Mouse (Mus musculus) hindbrain, embryonic 14.5 days (tissue): ENCODE data around the gene Snx30. TPM values are rescaled to one million over a fixed set of nuclear protein-coding genes. Genes with fewer than 3 reads are reported as not detected.

Source experiments
- ATAC-seq: fragments of 200-750 bp; cut with Nextera tagmentation; 2 replicates; pipeline ENCODE4 v1.8.0; 2017; ENCODE audit warnings: moderate number of reproducible peaks, mild to moderate bottlenecking, moderate TSS enrichment, moderate library complexity; ENCODE audit not compliant: low FRiP score
- DNase-seq: peaks from one replicate; pipeline ENCODE4 v3.0.0-alpha.2; 2015; ENCODE audit warnings: low spot score
- H3K27ac ChIP-seq: fragments of 300-500 bp; sonication (generic); 2 replicates; pipeline ENCODE4 v1.5.1; 2014; ENCODE audit warnings: mild to moderate bottlenecking, moderate library complexity
- H3K27me3 ChIP-seq: fragments of 300-500 bp; sonication (generic); 2 replicates; pipeline ENCODE4 v1.6.1; 2014; ENCODE audit warnings: mild to moderate bottlenecking, low read length, mixed read lengths; ENCODE audit not compliant: control insufficient read depth, insufficient read depth
- H3K36me3 ChIP-seq: fragments of 300-500 bp; sonication (generic); replicated peaks from 2 replicates; pipeline ENCODE4 v1.6.1; 2014; ENCODE audit not compliant: control insufficient read depth, insufficient read depth
- H3K4me1 ChIP-seq: fragments of 300-500 bp; sonication (generic); replicated peaks from 2 replicates; pipeline ENCODE4 v1.6.1; 2014; ENCODE audit warnings: antibody characterized with exemption, low read length, mixed read lengths; ENCODE audit not compliant: control insufficient read depth, insufficient read depth
- H3K4me2 ChIP-seq: fragments of 300-500 bp; sonication (generic); replicated peaks from 2 replicates; pipeline ENCODE4 v1.6.1; 2014; ENCODE audit warnings: mild to moderate bottlenecking, moderate library complexity
- H3K4me3 ChIP-seq: fragments of 300-500 bp; sonication (generic); replicated peaks from 2 replicates; pipeline ENCODE4 v1.5.1; 2014; ENCODE audit warnings: mild to moderate bottlenecking, low read length
- H3K9ac ChIP-seq: fragments of 300-500 bp; sonication (generic); 2 replicates; pipeline ENCODE4 v1.6.1; 2014
- H3K9me3 ChIP-seq: fragments of 300-500 bp; sonication (generic); 2 replicates; pipeline ENCODE4 v1.6.1; 2016; ENCODE audit warnings: low read length; ENCODE audit not compliant: control insufficient read depth
- WGBS: fragments of 180-500 bp; shearing (Covaris S2); extraction: QIAGEN DNeasy Blood & Tissue Kit; methylation state at CpG from one replicate; pipeline ENCODE4 v1.1.7; 2014; 5-methylcytosine and 5-hydroxymethylcytosine counted together
- polyA plus RNA-seq: library from polyadenylated mRNA; unstranded; fragments of >200 nt; fragmentation: Nextera tagmentation; extraction: Ambion mirVana; gene quantifications from 2 replicates; pipeline ENCODE4 v1.2.1, GENCODE M21; 2014

The Snx30 gene
- polyA plus RNA-seq, 1 experiment from 2014 or later, result 21.9 TPM

GRCm38 (mm10) chr4:59873240-59873639 lies 67.6 kb downstream of the Snx30 start:
- WGBS, result 28% methylated on average over 6 of the region's 6 CpGs
- Histone ChIP-seq H3K27me3 (no peaks in the 10 kb centered on the region), H3K4me2 (no peak overlapping the region), H3K4me1 (no peaks in the 10 kb centered on the region), H3K4me3 (no peak overlapping the region), H3K36me3 (no peaks in the 10 kb centered on the region), H3K9me3 (no peaks in the 10 kb centered on the region), H3K27ac (no peak overlapping the region), H3K9ac (no peak overlapping the region)
- DNase-seq (no peak), ATAC-seq (no peak)

DNA sequence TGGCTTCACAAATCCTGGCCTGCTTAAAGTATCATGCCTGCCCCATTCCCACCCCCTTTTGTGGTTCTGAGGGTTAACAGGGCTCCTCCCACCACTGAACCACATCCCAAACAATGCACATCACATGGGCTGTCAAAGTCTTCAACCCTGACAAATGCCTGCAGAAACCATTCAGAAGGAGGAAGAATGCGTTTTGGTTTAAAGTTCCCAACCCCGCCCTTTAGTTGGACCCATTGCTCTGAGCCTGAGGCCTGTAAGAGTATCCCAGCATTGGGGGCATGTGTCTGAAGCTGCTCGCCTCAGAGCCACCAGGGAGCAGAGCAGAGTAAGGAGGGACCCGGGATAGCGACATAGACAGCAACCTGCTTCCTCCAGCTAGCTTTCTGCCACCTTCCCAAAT lies 68.2 kb downstream of the Snx30 start:
- Histone ChIP-seq H3K9me3 (no peaks in the 10 kb centered on the region), H3K4me3 (no peak overlapping the region), H3K36me3 (no peaks in the 10 kb centered on the region), H3K9ac (no peak overlapping the region), H3K27me3 (no peaks in the 10 kb centered on the region), H3K4me1 (no peaks in the 10 kb centered on the region), H3K27ac (no peak overlapping the region), H3K4me2 (no peak overlapping the region)
- 18% methylated on average over 5 of the region's 5 CpGs for WGBS
- DNase-seq (no peak), ATAC-seq (no peak)

- Histone ChIP-seq H3K4me2 (no peak overlapping the region), H3K36me3 (peaks cover 14% of the 10 kb centered on the region; the same call in 1 of the 2 replicates), H3K4me1 (no peaks in the 10 kb centered on the region), H3K4me3 (no peak overlapping the region), H3K9ac (no peak overlapping the region), H3K27me3 (no peaks in the 10 kb centered on the region), H3K27ac (peak overlapping the region; percentile 18; the same call in 1 of the 2 replicates), H3K9me3 (no peaks in the 10 kb centered on the region)
- no peak for DNase-seq
- ATAC-seq, result no peak
- WGBS, result 73% methylated on average over 6 of the region's 6 CpGs
Measured at GRCm38 (mm10) chr4:59876570-59876969, 70.9 kb downstream of the Snx30 start.

DNA sequence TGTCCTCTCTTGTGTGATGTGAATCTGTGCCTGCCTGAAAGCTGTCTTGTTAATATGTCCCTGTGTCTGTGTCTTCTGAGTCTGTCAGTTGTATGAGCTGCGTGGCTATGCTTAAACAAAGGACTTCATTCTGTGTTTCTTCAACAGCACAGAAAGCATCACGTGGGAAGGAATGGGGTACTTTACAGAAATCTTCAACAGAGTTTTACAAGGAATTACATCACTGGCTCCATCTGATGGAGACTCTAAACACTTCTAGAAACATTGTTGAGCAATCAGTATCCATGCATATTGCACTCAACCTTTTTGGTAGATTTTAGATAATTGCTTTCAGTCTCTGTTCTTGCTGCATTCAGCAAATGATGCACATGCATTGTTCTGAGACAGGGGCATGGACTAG lies 71.4 kb downstream of the Snx30 start:
- 66% methylated on average over 2 of the region's 2 CpGs for WGBS
- H3K27ac ChIP-seq, result peak overlapping the region; percentile 18; the same call in 1 of the 2 replicates
- H3K27me3 ChIP-seq, result no peaks in the 10 kb centered on the region
- no peak overlapping the region for H3K9ac ChIP-seq
- no peak for ATAC-seq
- H3K36me3 ChIP-seq, result peaks cover 17% of the 10 kb centered on the region; the same call in 1 of the 2 replicates
- no peak overlapping the region for H3K4me3 ChIP-seq
- H3K4me1 ChIP-seq, result no peaks in the 10 kb centered on the region
- no peak overlapping the region for H3K4me2 ChIP-seq
- no peaks in the 10 kb centered on the region for H3K9me3 ChIP-seq
- DNase-seq, result no peak

- H3K4me3 ChIP-seq, result no peak overlapping the region
- WGBS, result 97% methylated on average over 8 of the region's 8 CpGs
- H3K4me2 ChIP-seq, result no peak overlapping the region
- no peaks in the 10 kb centered on the region for H3K4me1 ChIP-seq
- H3K27ac ChIP-seq, result no peak overlapping the region
- H3K9me3 ChIP-seq, result no peaks in the 10 kb centered on the region
- H3K9ac ChIP-seq, result no peak overlapping the region
- ATAC-seq (no peak), DNase-seq (no peak)
- H3K27me3 ChIP-seq, result no peaks in the 10 kb centered on the region
- peaks cover 20% of the 10 kb centered on the region for H3K36me3 ChIP-seq
Measured at GRCm38 (mm10) chr4:59878595-59878994, 73.0 kb downstream of the Snx30 start.

DNA sequence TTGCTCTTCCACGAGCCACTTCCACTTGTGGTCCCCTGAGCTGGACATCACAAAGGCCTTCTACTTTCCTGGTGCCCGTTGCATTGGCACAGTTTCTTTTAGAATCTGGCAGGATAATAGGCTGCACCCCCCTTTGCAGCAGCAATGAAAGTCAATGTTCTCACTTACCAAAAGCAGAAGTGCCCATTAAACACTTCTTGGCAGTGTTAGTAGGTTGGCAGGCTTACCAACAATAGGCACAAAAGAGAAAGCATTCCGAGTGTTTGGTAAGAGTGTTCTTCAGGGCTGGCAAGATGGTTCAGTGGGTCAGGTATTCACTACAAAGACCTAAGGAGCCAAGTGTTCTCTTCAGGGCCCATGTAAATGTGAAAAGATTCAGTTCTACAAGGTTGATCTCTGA lies 73.8 kb downstream of the Snx30 start:
- ATAC-seq, result no peak

GRCm38 (mm10) chr4:59880725-59881124 lies 75.1 kb downstream of the Snx30 start:
- WGBS, result 91% methylated on average over 5 of the region's 5 CpGs
- no peak for DNase-seq

More for the DNA sequence above, 73.8 kb downstream of the Snx30 start:
- H3K4me2 ChIP-seq, result no peak overlapping the region
- no peak for DNase-seq
- H3K27ac ChIP-seq, result no peak overlapping the region
- no peak overlapping the region for H3K9ac ChIP-seq
- peaks cover 20% of the 10 kb centered on the region for H3K36me3 ChIP-seq
- no peaks in the 10 kb centered on the region for H3K4me1 ChIP-seq
- no peaks in the 10 kb centered on the region for H3K9me3 ChIP-seq
- 73% methylated on average over 3 of the region's 3 CpGs for WGBS
- no peak overlapping the region for H3K4me3 ChIP-seq
- no peaks in the 10 kb centered on the region for H3K27me3 ChIP-seq

DNA sequence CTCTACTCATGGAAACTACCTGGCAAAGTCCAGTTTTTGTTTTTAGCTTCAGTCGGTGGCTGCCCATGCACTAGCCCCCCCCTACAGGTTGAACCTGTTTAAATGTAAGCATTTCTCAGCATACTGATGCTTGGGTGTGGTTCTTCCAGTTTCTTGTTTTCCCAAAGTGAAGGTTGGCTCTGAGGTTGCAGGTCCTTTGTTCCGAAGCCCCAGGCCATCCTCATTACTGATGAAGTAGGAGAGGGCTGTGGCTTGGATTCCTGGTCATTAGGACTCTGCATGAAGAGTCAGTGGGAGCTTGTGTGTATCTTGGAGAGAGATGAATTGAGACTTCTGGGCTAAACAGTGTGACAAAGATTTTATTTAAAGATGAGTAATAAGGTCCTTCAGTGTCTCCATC lies 75.6 kb downstream of the Snx30 start:
- WGBS, result 91% methylated on average over 2 of the region's 2 CpGs
- Histone ChIP-seq H3K27me3 (no peaks in the 10 kb centered on the region), H3K27ac (no peak overlapping the region), H3K9me3 (no peaks in the 10 kb centered on the region), H3K4me2 (no peak overlapping the region), H3K9ac (no peak overlapping the region), H3K4me3 (no peak overlapping the region), H3K4me1 (no peaks in the 10 kb centered on the region), H3K36me3 (peaks cover 30% of the 10 kb centered on the region)
- DNase-seq (no peak), ATAC-seq (no peak)

More at GRCm38 (mm10) chr4:59880725-59881124, 75.1 kb downstream of the Snx30 start:
- Histone ChIP-seq H3K4me2 (no peak overlapping the region), H3K4me3 (no peak overlapping the region), H3K27me3 (no peaks in the 10 kb centered on the region), H3K36me3 (peaks cover 30% of the 10 kb centered on the region), H3K27ac (no peak overlapping the region), H3K4me1 (no peaks in the 10 kb centered on the region), H3K9me3 (no peaks in the 10 kb centered on the region), H3K9ac (no peak overlapping the region)
- ATAC-seq, result no peak

DNA sequence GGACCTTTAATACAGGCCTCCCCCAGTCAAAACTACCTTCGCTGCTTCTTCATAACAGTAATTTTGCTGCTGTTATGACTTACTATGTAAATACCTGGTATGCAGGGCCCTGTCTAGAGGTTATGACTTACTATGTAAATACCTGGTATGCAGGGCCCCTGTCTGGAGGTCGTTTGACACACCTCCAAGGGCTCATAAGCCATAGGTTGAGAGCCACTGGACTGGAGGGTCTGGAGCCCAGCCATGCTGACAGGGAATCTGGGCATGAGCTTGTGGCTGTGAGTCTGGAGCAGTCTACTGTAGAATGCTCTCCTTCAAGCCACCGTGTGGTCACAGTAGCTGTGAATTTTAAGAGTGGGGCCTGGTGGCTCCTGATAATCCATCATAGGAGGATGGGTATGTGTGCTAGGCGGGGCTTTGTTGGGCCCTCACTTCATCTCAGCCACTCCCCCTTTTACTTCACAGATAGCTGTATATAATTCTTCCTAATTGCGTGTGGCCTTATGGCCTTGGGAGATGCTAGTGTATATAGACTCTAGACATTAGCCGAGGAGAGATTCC lies 78.6 kb downstream of the Snx30 start:
- H3K27ac ChIP-seq, result no peak overlapping the region
- H3K27me3 ChIP-seq, result no peaks in the 10 kb centered on the region
- no peak for DNase-seq
- WGBS, result 87% methylated on average over 6 of the region's 6 CpGs
- no peak overlapping the region for H3K9ac ChIP-seq
- peaks cover 26% of the 10 kb centered on the region for H3K36me3 ChIP-seq
- no peak for ATAC-seq
- no peak overlapping the region for H3K4me3 ChIP-seq
- H3K4me1 ChIP-seq, result no peaks in the 10 kb centered on the region
- no peak overlapping the region for H3K4me2 ChIP-seq
- no peaks in the 10 kb centered on the region for H3K9me3 ChIP-seq

GRCm38 (mm10) chr4:59886281-59886680 lies 80.6 kb downstream of the Snx30 start:
- peaks cover 16% of the 10 kb centered on the region for H3K36me3 ChIP-seq
- ATAC-seq, result no peak

More at GRCm38 (mm10) chr4:59886281-59886680, 80.6 kb downstream of the Snx30 start:
- no peak overlapping the region for H3K4me2 ChIP-seq
- H3K9ac ChIP-seq, result no peak overlapping the region
- no peaks in the 10 kb centered on the region for H3K4me1 ChIP-seq
- WGBS, result 94% methylated on average over 6 of the region's 6 CpGs
- no peak overlapping the region for H3K4me3 ChIP-seq
- H3K27ac ChIP-seq, result no peak overlapping the region
- H3K9me3 ChIP-seq, result no peaks in the 10 kb centered on the region
- no peak for DNase-seq
- H3K27me3 ChIP-seq, result no peaks in the 10 kb centered on the region
